Mouse (Mus musculus) adrenal gland (tissue): ENCODE measurements around the gene Ush2a.

Experiments used
- intact Hi-C: fragments of 180-260 bp; cut with DNase I; formaldehyde crosslinking; loops from one replicate; pipeline ENCODE4 v1.15.1; 2025

Gene Ush2a

GRCm38 (mm10) chr1:189004774-189005173 lies 743.0 kb downstream of the Ush2a start:
- intact Hi-C loops, result no loop called here

GRCm38 (mm10) chr1:189006267-189006666 lies 744.4 kb downstream of the Ush2a start:
- intact Hi-C loops, result no loop called here

- intact Hi-C loops, result no loop called here
Observed at GRCm38 (mm10) chr1:189006826-189007225, 745.0 kb downstream of the Ush2a start.

GRCm38 (mm10) chr1:189007239-189007979 lies 745.6 kb downstream of the Ush2a start, which contains the start of gene Kctd3:
Gene Kctd3, minus strand, starts transcription at chr1:189007841.
- intact Hi-C loops, result no loop called here

GRCm38 (mm10) chr1:189007980-189008324 lies 746.1 kb downstream of the Ush2a start:
- intact Hi-C loops, result no loop called here

GRCm38 (mm10) chr1:189010671-189011070 lies 748.8 kb downstream of the Ush2a start:
- intact Hi-C loops, result no loop called here

- intact Hi-C loops, result no loop called here
Observed at GRCm38 (mm10) chr1:189012846-189013586, 751.2 kb downstream of the Ush2a start.

- intact Hi-C loops, result no loop called here
Observed at GRCm38 (mm10) chr1:189013587-189013921, 751.7 kb downstream of the Ush2a start.
